Mouse (Mus musculus) liver, postnatal 0 days (tissue): ENCODE data around the gene Gm21977.
"Not testable (repeated sequence)": the region's sequence is repeated elsewhere in the genome, so short reads cannot be mapped to it uniquely, and the experiment has no call there.

Experiments
- CTCF ChIP-seq: sonication (generic); IDR thresholded peaks from 2 replicates; pipeline ENCODE4 v1.5.1; 2016; ENCODE audit warnings: antibody characterized with exemption, low read depth
- EP300 ChIP-seq: IDR thresholded peaks from 2 replicates; pipeline ENCODE4 v1.6.1; 2016; ENCODE audit warnings: antibody characterized with exemption, low read depth, mild to moderate bottlenecking

DNA sequence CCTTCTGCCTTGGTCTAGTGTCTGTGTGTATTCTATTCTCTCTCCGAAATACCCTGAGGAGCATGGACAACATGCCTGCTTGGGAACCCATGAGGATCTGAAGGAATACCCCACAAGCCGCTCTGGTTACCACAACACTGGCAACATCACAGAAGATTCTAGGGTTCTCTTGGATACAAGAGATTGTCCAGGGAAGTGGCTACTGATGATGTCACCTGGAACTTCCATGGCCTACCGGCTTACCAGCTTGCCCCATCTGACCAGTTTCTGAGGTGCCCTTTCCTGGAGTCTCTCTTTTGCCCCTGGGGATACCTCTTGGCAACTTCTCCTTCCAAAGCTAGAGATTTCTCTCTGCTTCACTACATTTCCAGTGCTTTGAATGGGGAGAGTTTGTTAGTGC, at the start of gene Gm21977:
- TF ChIP-seq CTCF, EP300: not testable (repeated sequence)
